Mouse (Mus musculus) myocyte (in vitro differentiated cells): Measurements from ENCODE around the gene 2410131K14Rik. TPM values are rescaled to one million over a fixed set of nuclear protein-coding genes. Genes with fewer than 3 reads are reported as not detected.

Source experiments
- H3K27me3 ChIP-seq: one replicate; pipeline ENCODE4 v1.6.1; 2011; ENCODE audit not compliant: control insufficient read depth, insufficient read depth, insufficient read length
- H3K36me3 ChIP-seq: one replicate; pipeline ENCODE4 v1.6.1; 2011; ENCODE audit not compliant: control insufficient read depth, insufficient read depth
- H3K4me2 ChIP-seq: one replicate; pipeline ENCODE4 v1.6.1; 2011; ENCODE audit warnings: low read depth, control low read depth
- H3K4me3 ChIP-seq: one replicate; pipeline ENCODE4 v1.5.1; 2011; ENCODE audit warnings: mild to moderate bottlenecking, control low read depth, moderate library complexity
- H3K79me2 ChIP-seq: one replicate; pipeline ENCODE4 v1.6.1; 2011; ENCODE audit not compliant: control insufficient read depth, insufficient read depth
- H3ac ChIP-seq: one replicate; pipeline ENCODE4 v1.6.1; 2011; ENCODE audit not compliant: control insufficient read depth, insufficient read length
- CEBPB ChIP-seq: IDR thresholded peaks from 2 replicates; pipeline ENCODE4 v1.6.1; 2011; ENCODE audit warnings: mild to moderate bottlenecking, moderate library complexity; ENCODE audit not compliant: poor library complexity, insufficient read depth, severe bottlenecking
- E2F4 ChIP-seq: IDR thresholded peaks from one replicate; pipeline ENCODE4 v1.6.1; 2011; ENCODE audit warnings: mild to moderate bottlenecking, control low read depth, moderate library complexity; ENCODE audit not compliant: insufficient read depth
- MAX ChIP-seq: IDR thresholded peaks from one replicate; pipeline ENCODE4 v1.6.1; 2011; ENCODE audit warnings: low read depth, mild to moderate bottlenecking, control low read depth
- MYOD1 ChIP-seq, 3 experiments: IDR thresholded peaks; one replicate each; pipeline ENCODE4 v1.6.1; 2011; ENCODE audit warnings: control low read depth in 2 of 3, low read depth in 2 of 3, mild to moderate bottlenecking in 2 of 3, moderate library complexity in 1 of 3; ENCODE audit not compliant: insufficient read length in 2 of 3, control insufficient read depth in 1 of 3
- MYOG ChIP-seq, 3 experiments: IDR thresholded peaks; one replicate each; pipeline ENCODE4 v1.6.1; 2011; ENCODE audit warnings: control low read depth in 2 of 3, low read depth in 2 of 3, mild to moderate bottlenecking in 2 of 3; ENCODE audit not compliant: insufficient read length in 2 of 3, control insufficient read depth in 1 of 3, insufficient read depth in 1 of 3
- POLR2A ChIP-seq: IDR thresholded peaks from one replicate; pipeline ENCODE4 v1.6.1; 2011; ENCODE audit warnings: low read depth, mild to moderate bottlenecking, control low read depth, moderate library complexity; ENCODE audit not compliant: insufficient read length
- POLR2AphosphoS2 ChIP-seq: IDR thresholded peaks from one replicate; pipeline ENCODE4 v1.6.1; 2011; ENCODE audit warnings: low read depth, control low read depth; ENCODE audit not compliant: insufficient read length
- REST ChIP-seq: IDR thresholded peaks from one replicate; pipeline ENCODE4 v1.6.1; 2011; ENCODE audit warnings: mild to moderate bottlenecking, control low read depth, moderate library complexity; ENCODE audit not compliant: insufficient read depth, insufficient read length
- SRF ChIP-seq: IDR thresholded peaks from one replicate; pipeline ENCODE4 v1.6.1; 2011; ENCODE audit warnings: low read depth; ENCODE audit not compliant: control insufficient read depth, insufficient read length
- TCF12 ChIP-seq: IDR thresholded peaks from one replicate; pipeline ENCODE4 v1.6.1; 2011; ENCODE audit warnings: mild to moderate bottlenecking, control low read depth; ENCODE audit not compliant: poor library complexity, insufficient read depth, severe bottlenecking
- TCF3 ChIP-seq: IDR thresholded peaks from one replicate; pipeline ENCODE4 v1.6.1; 2011; ENCODE audit warnings: low read depth, control low read depth; ENCODE audit not compliant: insufficient read length
- USF1 ChIP-seq: IDR thresholded peaks from one replicate; pipeline ENCODE4 v1.6.1; 2011; ENCODE audit warnings: low read depth, mild to moderate bottlenecking, control low read depth, moderate library complexity
- polyA plus RNA-seq: library from polyadenylated mRNA; unstranded; fragments of >200 nt; fragmentation: generic; extraction: Trizol; gene quantifications from one replicate; pipeline ENCODE4 v1.2.1, GENCODE M21; 2012; ENCODE audit warnings: missing spikeins

2410131K14Rik gene
- polyA plus RNA-seq, 1 experiment: 5.7 TPM

DNA sequence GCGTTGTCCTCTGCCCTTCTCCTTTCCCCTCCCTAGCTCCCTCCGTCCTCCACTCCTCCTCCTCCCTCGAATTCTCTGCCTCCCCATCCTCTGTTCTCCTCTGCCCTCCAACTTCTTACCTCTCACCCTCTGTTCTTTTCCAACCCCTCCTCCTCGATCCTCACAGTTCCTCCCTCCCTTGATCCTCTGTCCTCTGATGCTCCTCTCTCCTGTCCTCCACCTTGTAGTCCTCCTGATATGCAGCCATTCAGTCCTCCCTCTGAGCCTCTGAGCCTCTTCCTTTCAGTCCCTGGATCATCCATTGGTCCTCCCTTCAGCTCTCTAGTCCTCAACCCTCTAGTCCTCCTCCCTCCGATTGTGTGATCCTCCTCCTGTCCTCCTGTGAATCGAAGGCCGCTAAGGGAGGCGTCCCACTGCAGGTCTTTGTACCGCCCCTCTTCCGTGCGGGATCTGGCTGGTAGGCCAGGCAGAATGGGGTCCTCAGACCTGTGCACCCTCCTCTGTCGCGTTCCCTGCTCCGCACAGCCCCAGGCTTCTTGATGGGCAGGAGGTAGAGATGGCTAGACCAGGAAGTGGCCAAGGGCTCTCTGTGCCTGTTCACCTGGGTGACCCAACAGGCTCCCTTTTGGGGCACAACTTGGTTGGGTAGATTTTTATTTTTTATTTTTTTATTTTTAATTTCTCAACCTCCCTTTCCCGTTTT lies 730 bp downstream of the 2410131K14Rik start:
- peak overlapping the region; percentile 53 for H3K4me3 ChIP-seq
- no peaks in the 10 kb centered on the region for H3K36me3 ChIP-seq
- peaks cover 5% of the 10 kb centered on the region for H3K79me2 ChIP-seq
- TF ChIP-seq TCF12: no peak
- TF ChIP-seq TCF3: no peak
- no peak for TF ChIP-seq CEBPB
- TF ChIP-seq SRF: no peak
- no peak for TF ChIP-seq REST
- TF ChIP-seq MYOD1 (IDR thresholded peaks at IDR 0.05; ENCODE audit: control insufficient read depth in 1 of 3, insufficient read length in 2 of 3, low read depth in 2 of 3): no peak
- no peak for TF ChIP-seq USF1
- H3K27me3 ChIP-seq: no peaks in the 10 kb centered on the region
- H3K4me2 ChIP-seq: peak overlapping the region; percentile 87
- H3ac ChIP-seq: peak overlapping the region; percentile 71

- H3K4me2 ChIP-seq: no peak overlapping the region
- TF ChIP-seq TCF12: no peak
- TF ChIP-seq TCF3: no peak
- no peak for TF ChIP-seq E2F4
- no peak for TF ChIP-seq POLR2A
- TF ChIP-seq CEBPB: no peak
- TF ChIP-seq MYOD1 (IDR thresholded peaks at IDR 0.05; ENCODE audit: control insufficient read depth in 1 of 3, insufficient read length in 2 of 3, low read depth in 2 of 3): no peak
- TF ChIP-seq MYOG (IDR thresholded peaks at IDR 0.05; ENCODE audit: control insufficient read depth in 1 of 3, insufficient read depth in 1 of 3, insufficient read length in 2 of 3, low read depth in 2 of 3): no peak
- TF ChIP-seq POLR2AphosphoS2: no peak
- no peak for TF ChIP-seq REST
- no peak for TF ChIP-seq SRF
- TF ChIP-seq USF1: no peak
- no peak for TF ChIP-seq MAX
- H3K4me3 ChIP-seq: no peak overlapping the region
These were observed 2.4 kb downstream of the 2410131K14Rik start for GRCm38 (mm10) chr5:118247378-118247777.

DNA sequence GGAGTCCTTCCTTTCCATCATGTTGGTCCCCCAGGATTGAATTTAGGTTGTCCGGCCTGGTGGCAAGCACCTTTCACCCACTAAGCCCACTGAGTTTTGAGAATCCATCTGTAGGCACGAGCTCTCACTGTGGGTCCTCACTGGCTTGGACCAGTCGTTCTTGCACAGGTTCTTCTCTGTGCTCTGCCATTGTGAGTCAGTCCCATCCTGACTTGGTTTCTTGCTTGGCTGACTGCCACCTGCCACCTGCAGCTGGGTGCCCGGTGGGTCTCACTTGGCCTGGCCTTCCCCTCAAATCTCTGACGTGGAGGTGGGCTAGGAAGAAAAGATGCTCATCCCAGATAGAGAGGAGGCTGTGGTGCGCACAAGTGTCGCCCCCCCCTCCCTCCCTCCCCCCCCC lies 6.0 kb downstream of the 2410131K14Rik start:
- Histone ChIP-seq H3K79me2 (no peaks in the 10 kb centered on the region), H3K4me2 (no peak overlapping the region), H3ac (no peak overlapping the region), H3K36me3 (no peaks in the 10 kb centered on the region), H3K4me3 (no peak overlapping the region), H3K27me3 (no peaks in the 10 kb centered on the region)
- TF ChIP-seq REST (no peak), POLR2AphosphoS2 (no peak), TCF12 (no peak), POLR2A (no peak), E2F4 (no peak), MYOD1 (IDR thresholded peaks at IDR 0.05; ENCODE audit: control insufficient read depth in 1 of 3, insufficient read length in 2 of 3, low read depth in 2 of 3) (no peak), TCF3 (no peak), CEBPB (no peak), MYOG (IDR thresholded peaks at IDR 0.05; ENCODE audit: control insufficient read depth in 1 of 3, insufficient read depth in 1 of 3, insufficient read length in 2 of 3, low read depth in 2 of 3) (no peak), USF1 (no peak), SRF (no peak), MAX (no peak)

More at GRCm38 (mm10) chr5:118247378-118247777, 2.4 kb downstream of the 2410131K14Rik start:
- Histone ChIP-seq H3K36me3 (no peaks in the 10 kb centered on the region), H3K79me2 (peaks cover 5% of the 10 kb centered on the region), H3ac (no peak overlapping the region), H3K27me3 (no peaks in the 10 kb centered on the region)

- Histone ChIP-seq H3K4me3 (no peak overlapping the region), H3K79me2 (no peaks in the 10 kb centered on the region), H3ac (no peak overlapping the region), H3K36me3 (peaks cover 5% of the 10 kb centered on the region), H3K27me3 (no peaks in the 10 kb centered on the region), H3K4me2 (no peak overlapping the region)
- TF ChIP-seq TCF12 (no peak), MYOD1 (IDR thresholded peaks at IDR 0.05; ENCODE audit: control insufficient read depth in 1 of 3, insufficient read length in 2 of 3, low read depth in 2 of 3) (no peak), SRF (no peak), TCF3 (no peak), POLR2A (no peak), MAX (no peak), USF1 (no peak), E2F4 (no peak), POLR2AphosphoS2 (no peak), MYOG (IDR thresholded peaks at IDR 0.05; ENCODE audit: control insufficient read depth in 1 of 3, insufficient read depth in 1 of 3, insufficient read length in 2 of 3, low read depth in 2 of 3) (no peak), REST (no peak), CEBPB (no peak)
These were observed 8.5 kb downstream of the 2410131K14Rik start for GRCm38 (mm10) chr5:118253551-118253950.
